Mouse (Mus musculus): ENCODE measurements around the gene As3mt.
"Not testable (repeated sequence)": the region's sequence is repeated elsewhere in the genome, so short reads cannot be mapped to it uniquely, and the experiment has no call there.

DNA sequence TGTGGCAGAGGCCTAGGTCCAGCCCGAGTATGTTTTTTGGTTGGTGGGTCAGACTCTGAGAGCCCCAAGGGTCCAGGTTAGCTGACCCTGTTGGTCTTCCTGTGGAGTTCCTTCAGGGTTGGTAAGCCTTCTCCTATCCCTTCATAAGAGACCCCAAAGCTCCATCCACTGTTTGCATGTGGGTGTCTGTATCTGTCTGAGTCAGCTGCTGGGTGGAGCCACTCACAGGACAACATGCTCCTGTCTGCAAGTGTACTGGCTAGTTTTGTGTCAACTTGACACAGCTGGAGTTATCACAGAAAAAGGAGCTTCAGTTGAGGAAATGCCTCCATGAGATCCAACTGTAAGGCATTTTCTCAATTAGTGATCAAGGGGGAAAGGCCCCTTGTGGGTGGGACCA lies 71.9 kb downstream of the As3mt start:
- not testable (repeated sequence) for TF ChIP-seq EP300, CTCF (IDR thresholded peaks at IDR 0.05)
